Mouse (Mus musculus) macrophage (primary cell): ENCODE measurements at regions not wholly inside any gene's neighbourhood (a gene's known extent, or its start where the extent isn't known, plus 50 kb on each side); places are given as distances from the start of the nearest gene placed in this dataset.

Experiments
- H3K27ac ChIP-seq: fragments of 350-480 bp; formaldehyde crosslinking; 2 replicates; pipeline ENCODE4 v1.9.0; 2021
- H3K36me3 ChIP-seq: fragments of 350-480 bp; formaldehyde crosslinking; 2 replicates; pipeline ENCODE4 v1.9.0; 2021; ENCODE audit errors: inconsistent target
- H3K4me3 ChIP-seq: fragments of 350-480 bp; formaldehyde crosslinking; 2 replicates; pipeline ENCODE4 v1.9.0; 2021; ENCODE audit errors: inconsistent target
- H3K79me2 ChIP-seq: fragments of 350-480 bp; formaldehyde crosslinking; 2 replicates; pipeline ENCODE4 v1.9.0; 2021; ENCODE audit errors: inconsistent target
- WGBS: methylation state at CpG from one replicate; pipeline ENCODE4 v1.1.7; 2026; ENCODE audit warnings: inconsistent platforms; ENCODE audit not compliant: missing documents; 5-methylcytosine and 5-hydroxymethylcytosine counted together

- H3K79me2 ChIP-seq: no peaks in the 10 kb centered on the region
- no peaks in the 10 kb centered on the region for H3K36me3 ChIP-seq
- WGBS: 79% methylated on average over 8 of the region's 10 CpGs
- H3K4me3 ChIP-seq: no peak overlapping the region
- no peak overlapping the region for H3K27ac ChIP-seq
These were observed 155.6 kb downstream of the Efnb1 start for GRCm38 (mm10) chrX:99291423-99291963.

DNA sequence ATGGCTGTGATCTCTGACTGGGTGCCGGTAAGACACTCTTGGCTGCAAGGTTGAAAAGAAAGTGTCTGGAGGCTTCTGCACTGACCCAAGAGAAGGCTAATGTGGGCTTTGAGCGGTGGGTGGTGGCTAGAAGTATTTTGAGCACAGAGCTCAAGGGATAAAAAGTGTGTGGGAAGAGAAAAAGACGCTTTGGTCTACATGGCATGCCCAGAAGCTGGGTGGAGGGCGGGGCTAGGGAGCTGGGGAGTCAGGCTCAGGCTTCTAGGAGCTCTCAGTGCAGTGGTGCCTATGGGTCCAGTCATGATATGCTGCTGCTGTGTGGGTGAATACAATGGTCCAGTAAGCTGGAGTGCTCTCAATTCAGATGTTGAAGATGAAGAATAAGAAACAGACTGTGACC lies 152.1 kb downstream of the Efnb1 start:
- Histone ChIP-seq H3K36me3 (no peaks in the 10 kb centered on the region), H3K79me2 (no peaks in the 10 kb centered on the region), H3K27ac (no peak overlapping the region), H3K4me3 (no peak overlapping the region)
- 79% methylated on average over 4 of the region's 4 CpGs for WGBS

- Histone ChIP-seq H3K79me2 (no peaks in the 10 kb centered on the region), H3K4me3 (no peak overlapping the region), H3K36me3 (no peaks in the 10 kb centered on the region), H3K27ac (no peak overlapping the region)
- WGBS: 100% methylated on average over 1 of the region's 2 CpGs
These were observed 150.9 kb downstream of the Efnb1 start for GRCm38 (mm10) chrX:99286876-99287275.

DNA sequence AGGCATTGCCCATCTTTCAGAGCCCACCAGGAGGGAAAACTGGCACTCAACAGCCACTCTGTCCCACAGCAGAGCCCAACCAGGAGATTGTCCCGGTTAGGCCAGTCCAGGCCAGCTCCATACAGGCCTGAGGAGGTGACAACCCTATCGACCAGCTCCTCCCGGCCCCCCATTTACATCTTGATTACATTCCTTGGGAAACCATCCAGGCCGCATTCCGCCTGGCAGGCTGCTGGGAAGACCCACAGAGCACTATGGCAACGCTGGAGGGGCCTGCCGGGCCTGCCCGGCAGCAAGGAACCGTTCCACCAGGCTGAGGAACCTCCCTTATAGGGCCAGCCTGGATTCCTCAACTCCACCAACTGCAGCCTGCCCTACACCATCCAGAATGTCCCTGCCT lies 149.7 kb downstream of the Efnb1 start:
- H3K4me3 ChIP-seq: no peak overlapping the region
- H3K79me2 ChIP-seq: no peaks in the 10 kb centered on the region
- H3K27ac ChIP-seq: no peak overlapping the region
- no peaks in the 10 kb centered on the region for H3K36me3 ChIP-seq
- WGBS: 73% methylated on average over 9 of the region's 9 CpGs

DNA sequence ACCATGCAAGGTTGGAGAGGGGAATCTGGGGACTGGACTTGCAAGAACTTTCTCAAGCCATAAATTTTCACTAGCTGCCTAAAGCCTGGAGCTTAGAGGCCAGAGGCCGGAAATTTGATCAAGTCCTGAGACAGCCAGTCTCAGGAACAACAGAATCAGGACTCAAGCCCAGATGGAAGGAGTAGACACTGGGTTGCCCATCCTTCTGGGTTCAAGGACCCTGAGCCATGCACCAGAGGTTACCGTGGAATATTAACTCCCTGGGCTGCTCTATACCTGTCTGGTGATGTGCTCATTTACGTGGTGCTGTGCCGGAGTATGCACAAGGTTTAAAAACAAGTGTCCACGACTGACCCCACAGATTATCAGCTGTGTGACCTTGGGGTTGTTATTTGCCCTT lies 145.1 kb downstream of the Efnb1 start:
- Histone ChIP-seq H3K27ac (no peak overlapping the region), H3K79me2 (no peaks in the 10 kb centered on the region), H3K36me3 (no peaks in the 10 kb centered on the region), H3K4me3 (no peak overlapping the region)
- 92% methylated on average over 5 of the region's 5 CpGs for WGBS

GRCm38 (mm10) chrX:99280543-99280942 lies 144.6 kb downstream of the Efnb1 start:
- no peak overlapping the region for H3K27ac ChIP-seq
- 93% methylated on average over 5 of the region's 5 CpGs for WGBS

DNA sequence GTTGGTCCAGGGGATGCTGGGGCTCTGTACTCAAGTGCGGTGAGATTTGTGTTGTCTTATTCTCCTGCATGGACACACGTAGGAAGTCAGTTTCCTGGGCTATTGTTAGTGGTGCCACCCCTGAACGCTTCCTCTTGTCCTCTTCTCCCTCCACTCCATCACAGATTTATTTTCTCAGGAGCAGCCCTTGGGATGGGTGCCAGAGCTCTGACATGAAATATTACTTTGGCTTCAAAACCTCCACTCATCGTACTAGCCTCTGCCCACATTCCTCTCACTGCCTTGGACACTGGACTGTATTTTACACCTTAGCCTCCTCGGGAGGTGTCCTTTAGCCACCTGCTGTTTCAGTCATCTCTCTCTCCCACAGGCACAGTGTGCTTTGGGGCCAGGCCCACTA lies 139.6 kb downstream of the Efnb1 start:
- Histone ChIP-seq H3K4me3 (no peak overlapping the region), H3K27ac (no peak overlapping the region), H3K36me3 (no peaks in the 10 kb centered on the region), H3K79me2 (no peaks in the 10 kb centered on the region)
- WGBS: 79% methylated on average over 3 of the region's 5 CpGs

More at GRCm38 (mm10) chrX:99280543-99280942, 144.6 kb downstream of the Efnb1 start:
- Histone ChIP-seq H3K79me2 (no peaks in the 10 kb centered on the region), H3K4me3 (no peak overlapping the region), H3K36me3 (no peaks in the 10 kb centered on the region)

GRCm38 (mm10) chrX:99271908-99272307 lies 136.0 kb downstream of the Efnb1 start:
- H3K27ac ChIP-seq: no peak overlapping the region
- H3K4me3 ChIP-seq: no peak overlapping the region
- H3K36me3 ChIP-seq: no peaks in the 10 kb centered on the region
- no peaks in the 10 kb centered on the region for H3K79me2 ChIP-seq
- 78% methylated on average over 1 of the region's 3 CpGs for WGBS

GRCm38 (mm10) chrX:99249038-99249607 lies 113.2 kb downstream of the Efnb1 start:
- WGBS: 88% methylated on average over 4 of the region's 5 CpGs
- Histone ChIP-seq H3K27ac (no peak overlapping the region), H3K36me3 (no peaks in the 10 kb centered on the region), H3K79me2 (no peaks in the 10 kb centered on the region), H3K4me3 (no peak overlapping the region)

- WGBS: 91% methylated on average over 5 of the region's 5 CpGs
- no peaks in the 10 kb centered on the region for H3K36me3 ChIP-seq
- no peak overlapping the region for H3K4me3 ChIP-seq
- H3K27ac ChIP-seq: no peak overlapping the region
- no peaks in the 10 kb centered on the region for H3K79me2 ChIP-seq
These were observed 112.3 kb downstream of the Efnb1 start for GRCm38 (mm10) chrX:99248181-99248580.

DNA sequence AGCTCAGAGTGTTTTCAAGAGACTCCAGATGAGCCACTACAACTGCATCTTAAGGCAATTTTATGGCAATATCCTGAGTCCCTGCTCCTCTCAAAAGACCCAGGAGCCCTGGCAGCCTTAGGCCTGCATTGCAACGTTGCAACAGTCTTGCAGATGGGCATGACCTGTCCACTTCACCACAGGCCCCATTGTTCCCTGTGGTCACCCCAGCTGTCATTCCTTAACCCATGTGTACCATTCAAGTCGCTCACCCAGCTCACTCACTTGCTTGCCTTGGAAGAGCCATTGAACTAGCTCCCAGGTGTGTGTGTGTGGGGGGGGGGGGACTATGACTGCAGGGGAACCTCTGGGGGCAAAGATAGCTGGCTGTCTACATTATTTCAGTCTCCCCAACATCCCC lies 110.8 kb downstream of the Efnb1 start:
- H3K4me3 ChIP-seq: no peak overlapping the region
- no peaks in the 10 kb centered on the region for H3K79me2 ChIP-seq
- 80% methylated on average over 2 of the region's 2 CpGs for WGBS
- H3K27ac ChIP-seq: no peak overlapping the region
- H3K36me3 ChIP-seq: no peaks in the 10 kb centered on the region

GRCm38 (mm10) chrX:99246051-99246450 lies 110.1 kb downstream of the Efnb1 start:
- 90% methylated on average over 8 of the region's 8 CpGs for WGBS
- Histone ChIP-seq H3K27ac (no peak overlapping the region), H3K79me2 (no peaks in the 10 kb centered on the region), H3K36me3 (no peaks in the 10 kb centered on the region), H3K4me3 (no peak overlapping the region)

GRCm38 (mm10) chrX:99245541-99245940 lies 109.6 kb downstream of the Efnb1 start:
- 89% methylated on average over 3 of the region's 3 CpGs for whole genome bisulfite sequencing

DNA sequence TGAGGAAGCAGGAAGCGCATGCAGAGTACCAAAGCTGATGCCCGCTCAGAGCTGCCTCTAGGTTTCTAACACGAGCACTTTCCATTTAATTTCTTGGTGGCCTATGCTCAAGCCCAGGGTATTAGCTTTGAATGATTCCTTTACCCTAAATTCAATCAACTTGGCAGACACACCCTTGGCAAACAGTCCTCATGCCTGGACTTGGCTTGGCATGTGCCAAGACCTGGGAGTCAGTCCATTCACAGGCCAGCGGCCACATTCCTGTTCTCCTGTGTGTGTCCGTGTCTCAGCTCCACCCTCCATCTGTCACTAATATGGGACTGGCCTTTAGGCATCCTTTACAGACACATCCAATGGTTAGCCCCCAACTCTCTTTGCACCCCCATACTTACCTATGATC lies 107.3 kb downstream of the Efnb1 start:
- H3K27ac ChIP-seq: no peak overlapping the region
- no peaks in the 10 kb centered on the region for H3K36me3 ChIP-seq
- no peak overlapping the region for H3K4me3 ChIP-seq
- 93% methylated on average over 5 of the region's 5 CpGs for WGBS
- H3K79me2 ChIP-seq: no peaks in the 10 kb centered on the region

More at GRCm38 (mm10) chrX:99245541-99245940, 109.6 kb downstream of the Efnb1 start:
- no peaks in the 10 kb centered on the region for H3K36me3 ChIP-seq
- no peaks in the 10 kb centered on the region for H3K79me2 ChIP-seq
- no peak overlapping the region for H3K4me3 ChIP-seq
- no peak overlapping the region for H3K27ac ChIP-seq

GRCm38 (mm10) chrX:99241684-99242118 lies 105.8 kb downstream of the Efnb1 start:
- 67% methylated on average over 5 of the region's 5 CpGs for WGBS
- Histone ChIP-seq H3K4me3 (no peak overlapping the region), H3K36me3 (no peaks in the 10 kb centered on the region), H3K79me2 (no peaks in the 10 kb centered on the region), H3K27ac (no peak overlapping the region)

- no peaks in the 10 kb centered on the region for H3K36me3 ChIP-seq
- no peak overlapping the region for H3K4me3 ChIP-seq
- H3K79me2 ChIP-seq: no peaks in the 10 kb centered on the region
- WGBS: 69% methylated on average over 3 of the region's 3 CpGs
- no peak overlapping the region for H3K27ac ChIP-seq
These were observed 97.1 kb downstream of the Efnb1 start for GRCm38 (mm10) chrX:99233035-99233434.
